Mouse (Mus musculus): ENCODE measurements around the gene Arhgap40.

GRCm38 (mm10) chr2:158477640-158478039, 35.0 kb upstream of the Arhgap40 start:
- TF ChIP-seq E2F4 (IDR thresholded peaks at IDR 0.05; ENCODE audit: insufficient replicate concordance, low read depth, low read length) (no peak), CTCF (conservative IDR thresholded peaks at IDR 0.05 in 1 of 2, IDR thresholded peaks at IDR 0.05 in 1 of 2; ENCODE audit: low read depth in 2 of 2, low read length in 2 of 2) (no peak), POLR2A (IDR thresholded peaks at IDR 0.05; ENCODE audit: low read depth, low read length) (no peak), MAZ (IDR thresholded peaks at IDR 0.05; ENCODE audit: low read depth, low read length) (no peak), EP300 (IDR thresholded peaks at IDR 0.05; ENCODE audit: low read length) (no peak), ETS1 (conservative IDR thresholded peaks at IDR 0.05; ENCODE audit: low read depth, low read length) (no peak), RAD21 (IDR thresholded peaks at IDR 0.05; ENCODE audit: low read depth, low read length) (no peak), PAX5 (IDR thresholded peaks at IDR 0.05; ENCODE audit: low read length) (no peak), GABPA (IDR thresholded peaks at IDR 0.05; ENCODE audit: insufficient replicate concordance, low read depth, low read length) (no peak), POLR2AphosphoS2 (IDR thresholded peaks at IDR 0.05; ENCODE audit: low read depth, low read length) (no peak), SMC3 (IDR thresholded peaks at IDR 0.05; ENCODE audit: low read depth, low read length) (no peak)

Measured in CH12.LX (cell line).